Mouse (Mus musculus) spleen, postnatal 36 days (tissue): ENCODE data around the gene Armh1.
"Not testable (repeated sequence)": the region's sequence is repeated elsewhere in the genome, so short reads cannot be mapped to it uniquely, and the experiment has no call there.

Experiments
- DNase-seq, 2 experiments: peaks; one replicate each; pipeline ENCODE4 v3.0.0; 2022; ENCODE audit warnings: low spot score in 2 of 2, mixed read lengths in 1 of 2

Armh1 gene

DNA sequence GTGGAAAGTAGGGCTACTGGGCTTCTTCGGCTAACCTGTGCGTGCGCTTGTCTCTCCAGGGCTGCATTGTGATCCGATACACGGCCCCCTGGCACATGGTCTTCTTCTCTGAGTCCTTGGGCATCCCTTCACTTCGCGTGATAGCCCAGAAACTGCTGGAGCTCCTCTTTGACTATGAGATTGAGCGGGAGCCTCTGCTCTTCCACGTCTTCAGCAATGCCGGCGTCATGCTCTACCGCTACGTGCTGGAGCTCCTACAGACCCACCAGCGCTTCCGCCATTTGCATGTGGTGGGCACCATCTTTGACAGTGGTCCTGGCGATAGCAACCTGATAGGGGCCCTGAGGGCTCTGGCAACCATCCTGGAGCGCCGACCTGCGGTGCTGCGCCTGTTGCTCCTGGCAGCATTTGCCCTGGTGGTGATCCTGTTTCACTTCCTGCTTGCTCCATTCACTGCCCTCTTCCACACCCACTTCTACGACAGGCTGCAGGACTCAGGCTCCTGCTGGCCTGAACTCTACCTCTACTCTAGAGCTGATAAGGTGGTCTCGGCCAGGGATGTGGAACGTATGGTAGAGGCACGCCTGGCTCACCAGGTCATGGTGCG, 16.0 kb upstream of the Armh1 start:
- no peak for DNase-seq

DNA sequence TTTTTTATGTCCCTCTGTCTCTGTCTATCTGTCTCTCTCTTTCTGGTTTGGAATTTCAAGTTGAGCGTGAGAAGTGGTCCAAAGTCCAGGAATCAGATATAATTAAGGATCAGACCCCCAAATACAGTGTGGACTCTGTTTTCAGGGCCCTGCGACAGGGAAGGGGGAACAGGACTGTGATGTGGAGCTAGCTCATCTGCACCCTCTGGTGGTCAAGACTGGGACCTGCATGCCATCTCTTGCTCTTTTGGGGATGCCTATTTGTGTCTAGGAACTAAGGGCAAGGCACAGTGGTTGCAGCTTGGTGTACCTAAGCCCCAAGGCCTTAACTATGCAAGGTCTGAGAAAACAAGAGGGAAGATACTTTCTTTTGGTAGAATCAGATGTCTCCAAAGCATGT, 15.4 kb upstream of the Armh1 start:
- DNase-seq = peak; percentile 58 to 64

DNA sequence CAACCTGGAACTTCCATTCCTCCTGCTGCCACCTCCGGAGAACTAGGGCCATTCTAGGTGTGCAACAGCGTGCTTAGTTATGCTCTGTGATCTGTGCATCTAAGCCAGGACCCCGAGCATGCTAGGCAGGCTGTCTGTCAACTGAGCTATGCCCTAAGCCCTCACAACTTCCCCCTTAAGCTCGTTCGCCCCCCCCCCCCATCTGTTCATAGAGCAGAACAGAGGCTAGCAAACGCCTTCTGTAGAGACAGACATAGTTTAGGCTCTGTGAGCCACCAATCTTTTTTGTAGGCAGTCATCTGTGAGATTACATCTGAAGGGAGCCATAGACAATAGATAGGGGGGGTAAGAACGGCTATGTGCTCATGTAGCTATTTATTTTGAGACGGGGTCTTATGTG, 11.1 kb upstream of the Armh1 start:
- no peak for DNase-seq

DNA sequence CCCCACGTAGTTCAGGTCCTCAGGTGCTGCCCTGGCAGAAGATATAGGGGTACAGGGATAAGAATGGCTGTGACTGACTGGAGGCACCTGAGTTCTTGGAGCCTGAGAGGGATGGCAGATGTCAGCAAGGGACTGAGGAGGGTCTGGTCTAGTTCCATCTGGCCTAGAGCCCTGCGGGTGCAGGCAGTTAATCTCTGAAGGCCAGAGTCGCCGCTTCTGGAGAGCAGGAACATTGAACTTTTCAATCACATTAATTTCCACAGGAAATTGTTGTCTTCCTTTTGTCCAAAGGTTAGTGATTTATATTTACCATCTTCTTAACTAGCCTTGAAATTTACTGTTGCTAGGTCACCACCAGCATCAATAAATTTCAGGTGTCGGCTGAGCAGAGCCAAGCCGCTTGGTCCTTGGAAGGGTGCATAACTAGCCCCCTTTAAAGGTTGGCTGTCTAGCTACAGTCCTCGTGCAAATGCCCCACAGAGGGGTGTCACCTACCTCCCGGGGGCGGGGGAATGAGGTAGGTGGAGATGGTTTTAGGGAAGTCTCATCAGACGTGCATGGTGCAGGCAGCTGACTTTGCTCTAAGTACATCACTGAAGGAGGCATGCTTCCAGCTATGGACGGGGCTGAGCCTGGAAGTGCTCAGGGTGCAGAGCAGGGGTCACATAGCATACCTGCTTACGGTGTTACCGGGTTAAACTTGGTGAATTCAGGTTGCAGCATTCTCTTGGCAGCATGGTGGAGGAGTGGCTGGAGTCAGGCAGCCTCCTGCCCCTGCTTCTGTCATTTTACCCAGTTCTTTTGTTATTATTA, 10.4 kb upstream of the Armh1 start:
- no peak for DNase-seq

DNA sequence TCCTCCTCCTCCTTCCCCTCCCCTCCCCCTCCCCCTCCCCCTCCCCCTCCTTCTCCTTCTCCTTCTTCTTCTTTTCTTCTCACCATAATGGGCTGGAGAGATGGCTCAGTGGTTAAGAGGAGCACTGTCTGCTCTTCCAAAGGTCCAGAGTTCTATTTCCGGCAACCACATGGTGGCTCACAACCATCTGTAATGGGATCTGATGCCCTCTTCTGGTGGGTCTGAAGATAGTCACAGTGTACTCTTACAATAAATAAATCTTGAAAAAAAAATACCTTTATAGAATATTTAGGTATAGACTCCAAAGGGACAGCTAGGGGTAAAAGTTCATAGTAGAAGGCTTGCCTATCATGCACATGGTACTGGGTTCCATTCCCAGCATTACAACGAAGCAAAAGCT, 9.3 kb upstream of the Armh1 start:
- DNase-seq = no peak

DNA sequence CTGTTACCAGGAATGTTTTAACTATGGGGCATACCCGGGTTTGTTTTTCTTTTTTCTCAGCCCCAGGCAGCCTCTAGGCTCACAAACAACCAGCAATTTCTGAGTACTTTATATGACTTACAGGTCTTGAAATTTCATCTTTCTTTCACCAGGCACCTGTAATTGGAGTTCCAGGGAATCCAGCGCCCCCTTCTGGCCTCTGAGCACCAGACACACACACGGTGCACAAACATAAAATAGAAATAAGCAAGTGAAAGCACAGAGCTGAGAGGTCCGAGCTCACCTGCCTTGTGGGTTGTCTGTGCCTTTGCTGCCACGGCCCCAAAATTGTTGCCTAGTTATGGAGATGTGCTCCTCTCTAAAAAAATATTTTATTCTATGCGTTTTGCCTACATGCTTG, 8.0 kb upstream of the Armh1 start:
- not testable (repeated sequence) for DNase-seq

DNA sequence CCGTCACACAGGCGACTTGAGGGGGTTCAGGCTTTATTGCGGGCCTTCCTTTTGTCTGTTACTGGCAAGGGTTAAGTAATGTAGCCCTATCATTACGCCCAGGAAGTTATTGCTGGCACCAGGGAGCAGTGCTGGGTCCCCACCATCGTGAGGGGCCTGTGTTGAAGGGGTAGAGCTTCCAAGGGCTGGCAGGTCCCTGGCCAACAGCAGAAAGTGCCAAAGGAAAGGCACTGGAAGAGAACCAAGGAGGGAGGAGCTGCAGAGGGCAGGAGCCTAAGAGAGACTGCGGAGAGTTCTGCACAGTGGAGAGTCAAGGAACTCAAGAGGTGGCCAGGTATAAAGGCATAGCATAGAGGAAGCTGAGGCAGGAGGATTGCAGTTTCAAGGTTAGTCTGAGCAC, 2.7 kb upstream of the Armh1 start:
- DNase-seq = no peak

DNA sequence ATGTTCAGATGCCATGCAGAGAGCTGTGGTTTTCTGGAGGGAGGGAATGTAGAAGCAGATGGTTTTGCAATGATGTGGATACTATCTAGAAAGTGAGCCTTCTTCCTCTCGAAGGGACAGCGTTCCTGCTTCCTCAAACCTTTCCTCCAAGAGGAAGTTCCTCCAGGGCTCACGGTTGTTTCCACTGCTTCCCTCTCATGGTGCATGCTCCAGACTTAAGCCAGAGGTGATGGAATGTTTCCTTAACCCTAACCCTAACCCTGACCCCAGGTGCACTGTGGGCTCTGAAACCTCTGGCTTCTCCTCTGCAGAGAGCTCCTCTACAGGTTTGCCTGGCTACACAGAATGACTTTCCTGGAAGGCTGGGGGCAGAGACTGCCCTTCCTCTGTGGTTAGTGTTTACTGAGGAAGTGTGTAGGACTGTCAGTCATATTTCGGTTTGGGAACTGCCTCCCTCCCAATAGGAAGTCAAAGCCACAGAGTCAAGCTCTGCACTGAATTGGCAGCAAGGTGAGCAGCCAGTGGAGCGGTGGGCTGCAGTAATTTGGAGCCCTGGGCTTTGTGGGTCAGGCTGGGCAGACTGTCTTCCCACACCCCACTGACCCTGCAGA, 2.2 kb upstream of the Armh1 start:
- no peak for DNase-seq

DNA sequence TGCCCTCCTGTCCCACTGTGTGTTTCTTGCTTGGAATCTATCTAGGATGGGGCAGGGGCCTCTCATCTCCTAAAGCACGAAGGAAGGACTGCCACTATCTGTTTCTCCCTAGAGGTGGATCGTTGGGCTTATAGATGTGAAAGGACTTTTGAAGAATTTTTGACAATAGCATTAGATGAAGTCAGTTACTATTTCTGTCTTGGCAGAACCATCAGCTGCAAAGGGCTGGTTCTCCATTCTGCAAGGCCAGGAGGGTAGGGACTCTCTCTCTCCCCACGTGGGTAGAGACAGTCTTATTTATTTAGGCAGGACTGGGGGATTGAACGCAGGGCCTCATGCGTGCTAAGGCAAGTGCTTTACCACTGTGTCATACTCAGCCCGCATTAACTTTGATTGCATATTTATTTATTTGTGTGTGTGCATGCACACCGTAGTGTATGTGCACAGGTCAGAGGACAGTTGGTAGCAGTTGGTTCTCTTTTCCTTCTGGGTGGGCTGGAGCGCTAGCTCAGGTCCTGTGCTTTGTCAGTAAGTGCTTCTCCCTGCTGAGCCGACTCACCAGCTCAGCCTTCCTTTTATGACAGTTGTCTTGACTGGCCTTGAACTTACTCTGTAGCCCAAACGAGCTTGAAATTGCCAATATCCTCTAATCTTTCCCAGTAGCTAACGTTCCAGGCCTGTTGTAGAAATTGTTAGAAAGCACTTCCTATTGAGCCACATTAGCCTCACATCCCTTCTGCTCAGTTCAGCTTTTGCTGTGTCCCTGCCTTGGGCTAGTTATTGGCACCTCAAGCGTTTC, 1.5 kb upstream of the Armh1 start:
- no peak for DNase-seq

DNA sequence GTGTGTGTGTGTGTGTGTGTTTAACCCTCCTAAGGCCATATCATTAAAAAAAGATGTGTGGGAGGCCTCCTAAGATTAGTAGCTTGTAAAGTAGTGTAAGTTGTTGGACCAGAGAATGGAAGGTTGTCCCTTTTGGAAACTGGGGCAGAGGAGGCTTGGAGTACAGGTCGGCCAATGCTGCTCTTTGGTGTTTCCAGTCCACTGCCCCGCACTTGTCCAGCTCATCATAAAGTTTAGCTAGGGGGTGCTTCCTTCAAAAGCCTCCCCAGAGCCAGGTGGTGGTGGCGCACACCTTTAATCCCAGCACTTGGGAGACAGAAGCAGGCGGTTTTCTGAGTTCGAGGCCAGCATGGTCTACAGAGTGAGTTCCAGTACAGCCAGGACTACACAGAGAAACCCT, 830 bp upstream of the Armh1 start:
- DNase-seq = no peak

DNA sequence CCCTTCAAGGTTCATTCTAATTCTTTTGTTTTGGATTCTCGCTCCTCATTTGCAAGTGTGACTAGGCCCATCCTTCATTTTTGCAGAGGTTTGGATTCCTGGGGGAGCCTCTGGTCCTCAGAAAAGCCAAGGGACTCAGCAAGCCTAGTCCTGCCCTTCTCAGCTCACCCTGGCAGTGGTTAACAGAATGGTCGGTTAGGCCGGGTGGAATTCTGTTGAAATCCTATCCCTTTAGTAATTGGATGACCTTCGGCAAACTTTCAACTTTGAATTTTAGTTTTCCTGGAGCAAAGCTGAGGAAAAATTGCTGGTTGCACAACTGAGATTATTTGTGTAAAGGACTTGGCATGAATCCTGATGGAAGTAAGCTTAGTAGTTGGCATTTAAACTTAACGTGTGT, 426 bp upstream of the Armh1 start:
- no peak for DNase-seq

DNA sequence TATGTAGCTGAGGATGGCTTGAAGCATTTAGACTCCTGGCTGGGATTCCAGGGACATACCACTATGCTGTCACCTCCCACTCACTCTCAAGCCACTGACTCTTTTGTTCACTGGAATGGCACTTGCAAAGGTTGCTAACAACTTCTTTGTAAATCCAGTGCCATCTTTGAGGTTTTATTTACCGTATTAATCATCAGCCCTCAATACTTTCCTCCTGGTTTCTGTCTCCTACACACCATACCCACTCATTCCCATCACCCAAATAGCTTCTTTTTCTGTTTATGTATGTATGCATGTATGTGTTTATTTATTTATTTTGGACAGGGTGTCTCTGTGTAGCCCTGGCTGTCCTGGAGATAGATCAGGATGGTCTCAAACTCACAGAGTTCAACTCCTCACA, 943 bp downstream of the Armh1 start:
- no peak for DNase-seq

DNA sequence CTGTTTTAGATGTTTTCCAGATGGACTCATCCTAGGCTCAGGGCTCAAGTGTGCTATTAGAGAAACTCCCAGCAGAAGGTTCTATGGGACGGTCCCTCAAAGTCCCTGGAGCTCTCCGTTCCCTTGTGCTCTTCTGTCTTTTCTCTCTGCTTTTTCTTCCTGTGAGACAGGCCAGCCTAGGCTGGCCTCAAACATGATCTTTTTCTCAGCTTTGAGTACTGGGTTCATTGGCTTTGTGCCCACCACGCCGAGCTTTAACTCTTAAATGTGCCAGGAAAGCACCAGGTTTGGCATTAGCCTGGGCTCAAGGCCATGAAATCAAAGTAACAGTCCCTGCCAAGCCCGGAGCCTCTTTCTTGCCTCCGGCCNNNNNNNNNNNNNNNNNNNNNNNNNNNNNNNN, 11.1 kb downstream of the Armh1 start:
- DNase-seq = no peak

DNA sequence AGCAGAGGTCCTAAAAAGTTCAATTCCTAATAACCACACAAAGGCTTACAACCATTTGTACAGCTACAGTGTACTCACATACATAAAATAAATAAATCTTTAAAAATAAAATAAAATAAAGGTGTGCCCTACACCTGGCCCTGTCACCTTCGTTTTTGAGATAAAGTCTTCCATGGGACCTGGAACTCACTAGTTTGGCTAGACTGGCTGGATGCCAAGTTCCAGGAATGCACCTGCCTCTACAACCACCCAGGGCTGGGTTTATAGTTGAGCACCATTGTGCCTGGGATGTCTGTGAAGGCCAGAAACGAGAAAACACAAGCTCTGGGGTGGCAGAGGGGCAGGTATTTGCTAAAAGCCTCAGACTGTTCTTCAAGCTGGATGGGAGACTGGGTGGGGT, 12.8 kb downstream of the Armh1 start:
- DNase-seq = no peak

DNA sequence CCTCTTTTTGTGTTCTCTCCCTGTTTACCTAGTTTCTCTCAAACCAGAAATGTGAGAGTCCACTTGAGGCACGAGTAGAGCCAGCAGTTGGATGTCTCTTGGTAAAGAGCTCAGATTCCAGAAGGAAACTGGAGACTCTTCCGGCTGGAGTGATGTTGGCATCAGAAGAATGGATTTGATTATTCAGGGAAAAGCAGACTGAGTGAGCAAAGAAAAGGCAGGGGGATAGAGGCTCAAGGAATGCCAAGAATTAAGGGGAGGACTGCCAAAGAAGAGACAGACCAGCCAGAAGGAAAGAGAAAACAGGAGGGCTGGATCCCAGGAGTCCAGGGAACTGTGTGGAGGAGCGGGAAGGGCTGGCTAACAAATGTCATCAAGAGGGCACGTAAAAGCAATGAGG, 16.1 kb downstream of the Armh1 start:
- DNase-seq = no peak

DNA sequence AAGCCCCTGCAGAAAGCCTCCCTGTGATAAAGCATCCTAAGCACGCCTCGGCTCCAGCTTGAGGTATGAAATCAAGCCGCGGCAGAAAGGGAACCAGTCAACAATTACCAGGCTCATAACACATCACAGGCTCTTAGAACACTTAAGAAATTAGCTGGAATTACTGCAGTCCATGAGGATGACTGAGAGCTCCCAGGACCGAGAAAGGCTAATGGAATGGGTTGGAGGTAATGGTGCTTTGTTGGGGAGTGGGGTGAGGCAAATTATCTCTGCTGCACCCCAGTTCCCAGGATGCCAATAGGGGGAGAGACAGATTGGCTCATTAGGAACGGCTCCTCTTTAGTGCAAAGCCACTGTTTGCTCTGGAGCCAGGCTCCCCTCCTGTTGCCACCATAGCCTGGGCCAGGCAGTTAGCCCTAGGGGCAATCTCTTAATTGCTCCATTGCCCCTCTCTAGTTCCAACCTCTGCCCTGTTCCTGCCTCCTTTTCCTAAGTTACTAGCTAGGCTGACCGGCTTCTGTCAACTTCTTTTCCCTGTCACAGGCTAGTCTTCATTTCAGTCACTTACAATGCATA, 17.7 kb downstream of the Armh1 start:
- DNase-seq = no peak

DNA sequence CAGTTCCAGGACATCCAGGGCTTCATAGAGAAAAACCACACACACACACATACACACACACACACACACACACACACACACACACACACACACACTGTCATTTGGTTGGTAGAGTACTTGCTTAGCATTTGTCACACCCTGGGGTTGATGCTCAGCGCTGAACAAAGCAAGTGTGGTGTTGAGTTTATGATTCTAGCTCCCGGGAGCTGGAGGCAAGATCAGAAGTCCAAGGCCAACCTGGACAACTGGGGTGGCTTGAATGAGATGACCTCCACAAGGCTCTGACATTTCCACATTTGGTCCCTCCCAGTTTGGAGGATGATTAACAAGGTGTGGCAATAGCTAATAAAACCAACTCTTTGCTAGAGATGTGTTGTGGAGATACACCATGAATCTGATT, 20.7 kb downstream of the Armh1 start:
- DNase-seq = no peak

DNA sequence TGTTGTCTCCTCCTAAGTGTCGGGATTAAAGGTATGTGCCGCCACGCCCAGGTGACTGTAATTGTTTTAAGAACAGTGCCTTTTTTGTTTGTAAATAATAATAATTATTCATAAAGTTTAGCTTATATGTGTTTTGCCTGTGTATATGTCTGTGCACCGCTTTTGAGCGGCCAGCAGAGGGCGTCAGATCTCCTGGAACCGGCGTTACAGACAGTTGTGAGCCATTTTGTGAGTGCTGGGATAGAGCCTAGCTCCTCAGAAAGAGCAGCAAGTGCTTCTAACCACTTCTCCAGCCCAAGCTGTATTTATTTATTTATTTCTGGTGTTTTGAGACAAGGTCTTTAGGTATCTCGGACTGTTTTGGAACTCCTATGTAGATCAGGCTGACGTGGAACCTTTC, 21.6 kb downstream of the Armh1 start:
- no peak for DNase-seq

DNA sequence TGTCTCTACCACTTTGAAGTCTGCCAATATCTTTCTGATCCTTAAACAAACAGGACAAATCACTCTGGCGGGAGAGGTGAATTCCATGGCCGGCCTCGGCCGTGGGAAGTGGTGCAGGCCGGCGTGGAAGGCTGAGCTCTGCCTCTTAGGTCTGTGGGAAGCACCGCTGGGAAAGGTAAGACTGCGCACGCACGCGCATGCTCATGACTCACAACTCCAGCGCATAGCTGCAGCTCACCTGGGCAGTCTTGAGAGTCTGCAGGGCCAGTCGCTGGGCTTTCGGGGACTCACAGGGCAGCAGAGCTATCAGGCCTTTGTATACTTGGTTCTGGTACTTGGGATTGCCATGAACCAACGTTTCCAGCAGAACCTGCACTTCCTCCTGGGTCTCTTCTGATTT, 22.3 kb downstream of the Armh1 start:
- DNase-seq = no peak

DNA sequence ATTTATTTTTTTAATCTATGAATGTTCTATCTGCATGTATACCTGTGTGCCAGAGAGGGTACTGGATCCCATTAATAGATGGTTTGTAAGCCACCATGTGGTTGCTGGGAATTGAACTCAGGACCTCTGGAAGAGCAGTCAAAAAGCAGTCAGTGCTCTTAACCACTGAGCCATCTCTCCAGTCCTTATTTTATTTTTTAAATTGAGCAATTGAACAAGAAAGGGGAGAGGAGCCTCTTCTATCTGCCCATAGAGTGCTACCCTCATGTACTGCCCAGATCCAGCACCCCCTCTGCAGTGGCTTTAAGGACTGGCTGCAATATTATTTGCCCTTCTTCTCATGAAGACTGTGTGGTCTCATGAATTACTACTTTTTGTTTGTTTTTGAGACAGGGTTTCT, 26.7 kb downstream of the Armh1 start:
- DNase-seq = no peak

DNA sequence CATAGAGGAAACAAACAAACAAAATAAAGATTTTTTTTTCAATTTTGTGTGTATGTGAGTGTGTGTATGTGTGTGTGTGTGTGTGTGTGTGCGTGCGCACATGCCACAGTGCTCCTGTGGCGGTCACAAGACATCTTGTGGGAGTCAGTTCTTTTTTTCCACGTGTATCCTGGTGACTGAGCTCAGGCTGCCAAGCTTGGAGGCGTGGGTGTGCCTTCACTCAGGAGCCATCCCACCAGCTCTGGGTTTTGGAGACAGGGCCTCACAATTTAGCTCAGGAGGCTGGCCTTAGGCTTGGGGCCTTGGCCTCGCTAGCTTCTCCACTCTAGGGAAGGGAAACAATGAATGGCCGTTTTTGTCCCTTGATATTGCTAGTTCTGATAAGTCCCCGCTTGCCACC, 27.8 kb downstream of the Armh1 start:
- DNase-seq = no peak

DNA sequence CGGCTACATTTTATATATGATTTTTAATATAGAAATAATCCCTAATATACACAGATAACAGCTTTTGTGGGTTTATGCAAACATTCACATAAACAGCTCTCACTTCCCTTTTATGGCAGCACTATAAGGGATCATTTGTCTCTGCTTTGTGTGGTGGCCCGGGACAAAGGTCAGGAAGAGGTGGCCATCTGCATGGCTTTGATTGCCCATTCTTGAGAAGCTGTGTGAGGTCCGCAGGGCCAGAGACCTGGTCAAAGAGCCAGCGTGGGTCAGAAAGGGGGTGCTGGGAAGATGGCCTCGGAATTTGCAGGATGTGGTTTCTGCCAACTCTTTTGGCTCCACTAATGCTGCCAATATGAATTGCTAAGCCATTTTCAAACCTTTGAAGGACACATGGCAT, 28.9 kb downstream of the Armh1 start:
- no peak for DNase-seq
